In genomic region chr1:165682056-165682853, GRCm38 (mm10) we compare ENCODE assay signal across 10 mouse cellular contexts. TPM values are rescaled to one million over a fixed set of nuclear protein-coding genes. Genes with fewer than 3 reads are reported as not detected.
DNase-seq lines count a peak whose midpoint lies in the region; ATAC-seq and TF ChIP-seq lines count a peak whose summit lies in the region.
"Had no signal": no experiment of that assay in that cellular context is flagged by ENCODE, and none has a peak within 500 bp of the region (broad histone marks: within the 10 kb centered on the region; RNA-seq: fewer than 3 reads in every experiment).

No protein-coding gene starts in this region.

- H3K4me1 ChIP-seq in kidney, embryonic 16.5 days (ENCODE audit: insufficient read depth, low read length) = peaks cover 44% of the 10 kb centered on the region
- peaks cover 98% of the 10 kb centered on the region for H3K4me1 ChIP-seq in heart, embryonic 13.5 days
- H3K4me1 ChIP-seq in liver, postnatal 0 days (ENCODE audit: insufficient read depth) = peaks cover 19% of the 10 kb centered on the region

- no peak overlapping the region for H3K4me2 ChIP-seq in kidney, embryonic 16.5 days (replicated peaks; ENCODE audit: low read depth, low read length)
- no peak overlapping the region for H3K4me2 ChIP-seq in heart, embryonic 13.5 days
- 0 out of 2 replicates have a peak overlapping the region, but pooled peaks have one; percentile 38 for H3K4me2 ChIP-seq in liver, postnatal 0 days (ENCODE audit: low read depth, low read length)

- ATAC-seq in kidney, embryonic 16.5 days (ENCODE audit: low FRiP score, low TSS enrichment) = no peak
- peak; percentile 64 for ATAC-seq in activated CD4-positive, CD25-positive, alpha-beta regulatory T cell, adult 4 months
- ATAC-seq in heart, embryonic 13.5 days (ENCODE audit: extremely low read depth, insufficient number of reproducible peaks, low FRiP score, low TSS enrichment) = no peak
- ATAC-seq in liver, postnatal 0 days = peak; percentile 25; the same call in 1 of the 2 replicates

- 0 out of 2 replicates have a peak, but pooled peaks have one; percentile 32 for TF ChIP-seq EP300 in liver, postnatal 0 days (IDR thresholded peaks at IDR 0.05; ENCODE audit: low read depth)

- H3K9me3 ChIP-seq in kidney, embryonic 16.5 days (ENCODE audit: low read length) = no peaks in the 10 kb centered on the region
- H3K9me3 ChIP-seq in heart, embryonic 13.5 days = no peaks in the 10 kb centered on the region
- H3K9me3 ChIP-seq in liver, postnatal 0 days (ENCODE audit: low read length) = no peaks in the 10 kb centered on the region

- TF ChIP-seq CTCF in liver, postnatal 0 days (IDR thresholded peaks at IDR 0.05; ENCODE audit: low read depth) = no peak

- no peaks in the 10 kb centered on the region for H3K27me3 ChIP-seq in kidney, embryonic 16.5 days (ENCODE audit: insufficient read depth, low read length)
- no peaks in the 10 kb centered on the region for H3K27me3 ChIP-seq in heart, embryonic 13.5 days (replicated peaks)
- H3K27me3 ChIP-seq in liver, postnatal 0 days (ENCODE audit: insufficient read depth, low read length) = no peaks in the 10 kb centered on the region

- H3K4me3 ChIP-seq in kidney, embryonic 16.5 days (ENCODE audit: low read length) = no peak overlapping the region
- H3K4me3 ChIP-seq in heart, embryonic 13.5 days = no peak overlapping the region
- no peak overlapping the region for H3K4me3 ChIP-seq in liver, postnatal 0 days (ENCODE audit: low read depth, low read length)

- H3K9ac ChIP-seq in kidney, embryonic 16.5 days (replicated peaks; ENCODE audit: low read length) = no peak overlapping the region
- H3K9ac ChIP-seq in heart, embryonic 13.5 days = peak overlapping the region; percentile 37
- H3K9ac ChIP-seq in liver, postnatal 0 days (replicated peaks) = no peak overlapping the region

- H3K36me3 ChIP-seq in kidney, embryonic 16.5 days (ENCODE audit: insufficient read depth, low read length) = peaks cover 10% of the 10 kb centered on the region
- peaks cover 34% of the 10 kb centered on the region for H3K36me3 ChIP-seq in heart, embryonic 13.5 days
- peaks cover 8% of the 10 kb centered on the region for H3K36me3 ChIP-seq in liver, postnatal 0 days (replicated peaks; ENCODE audit: insufficient read depth, low read length)

- DNase-seq in kidney, adult 18-20 months = no peak
- no peak for DNase-seq in liver, postnatal 0 days
- DNase-seq in adrenal gland, adult 18-20 months (ENCODE audit: low spot score in 2 of 2) = no peak
- no peak for DNase-seq in adrenal gland, postnatal 4 days (ENCODE audit: low spot score in 2 of 2)
- DNase-seq in left cerebral cortex, adult 8-10 months (ENCODE audit: low spot score in 2 of 2) = no peak
- DNase-seq: cerebellum, adult 2 months; thymus, postnatal 4 days had no signal

- 67% methylated on average over 18 of the region's 18 CpGs for WGBS in kidney, embryonic 16.5 days
- 64% methylated on average over 18 of the region's 18 CpGs for WGBS in heart, embryonic 13.5 days
- 51% methylated on average over 18 of the region's 18 CpGs for WGBS in liver, postnatal 0 days (ENCODE audit: insufficient replicate concordance)

- H3K27ac ChIP-seq in kidney, embryonic 16.5 days (ENCODE audit: low read length) = peak overlapping the region; percentile 19; the same call in 1 of the 2 replicates
- peak overlapping the region; percentile 84 for H3K27ac ChIP-seq in heart, embryonic 13.5 days (replicated peaks)
- peak overlapping the region; percentile 77 for H3K27ac ChIP-seq in liver, postnatal 0 days (ENCODE audit: low read depth)

RNA-seq across cellular contexts. Expression of gene Rcsd1, which starts 27.3 kb away (rescaled TPM):
- polyA plus RNA-seq in kidney, embryonic 16.5 days (2015; fragmentation: Nextera tagmentation; extraction: Ambion mirVana) = 54.9 and 61.4 TPM in 2 replicates
- 100 to 1,000 TPM; 110 to 112 TPM for polyA plus RNA-seq in activated CD4-positive, CD25-positive, alpha-beta regulatory T cell, adult 4 months (2017; shearing (Covaris generic))
- 83.9 and 95.4 TPM in 2 replicates for polyA plus RNA-seq in heart, embryonic 13.5 days (2015; fragmentation: Nextera tagmentation; extraction: Ambion mirVana)
- 14.6 and 15.0 TPM in 2 replicates for polyA plus RNA-seq in liver, postnatal 0 days (2015; fragmentation: Nextera tagmentation; extraction: Ambion mirVana)
- total RNA-seq in adrenal gland, adult 18-20 months (2021) = 10 to 100 TPM; 13.5 to 15.2 TPM
- total RNA-seq in adrenal gland, postnatal 4 days (2021) = 10 to 100 TPM; 29.5 to 31.9 TPM
- 1 to 10 TPM; 5.5 to 8.2 (median 7.3) TPM for total RNA-seq in left cerebral cortex, adult 8-10 months (2022)

RNA-seq across cellular contexts. Expression of gene Mpzl1, which starts 47.9 kb away (rescaled TPM):
- polyA plus RNA-seq in kidney, embryonic 16.5 days (2015; fragmentation: Nextera tagmentation; extraction: Ambion mirVana) = 221 and 236 TPM in 2 replicates
- 1 to 10 TPM in 1 of 2 experiments, not detected in 1; 1.4 TPM for polyA plus RNA-seq in activated CD4-positive, CD25-positive, alpha-beta regulatory T cell, adult 4 months (2017; shearing (Covaris generic))
- 106 and 116 TPM in 2 replicates for polyA plus RNA-seq in heart, embryonic 13.5 days (2015; fragmentation: Nextera tagmentation; extraction: Ambion mirVana)
- polyA plus RNA-seq in liver, postnatal 0 days (2015; fragmentation: Nextera tagmentation; extraction: Ambion mirVana) = 26.6 and 33.4 TPM in 2 replicates
- 10 to 100 TPM; 11.0 to 12.7 TPM for total RNA-seq in adrenal gland, adult 18-20 months (2021)
- 10 to 100 TPM; 81.1 to 82.7 TPM for total RNA-seq in adrenal gland, postnatal 4 days (2021)
- total RNA-seq in left cerebral cortex, adult 8-10 months (2022) = 10 to 100 TPM; 25.9 to 34.9 (median 28.8) TPM

Comparison
In these comparisons a context has a peak if more than half of its experiments do, and no peak if none do; other contexts are left out.
1. ATAC-seq: peak in activated CD4-positive, CD25-positive, alpha-beta regulatory T cell, adult 4 months (single experiment) and liver, postnatal 0 days (single experiment); none in kidney, embryonic 16.5 days (single experiment) and heart, embryonic 13.5 days (single experiment).
2. H3K27ac ChIP-seq: peak in every context shown above with its lines; median percentile 84 in heart, embryonic 13.5 days; 77 in liver, postnatal 0 days; 19 in kidney, embryonic 16.5 days.
3. RNA of gene Mpzl1, which starts 47.9 kb away (polyA plus RNA-seq): 221 to 236 TPM in kidney, embryonic 16.5 days, 106 to 116 TPM in heart, embryonic 13.5 days and 26.6 to 33.4 TPM in liver, postnatal 0 days; 1.4 TPM in activated CD4-positive, CD25-positive, alpha-beta regulatory T cell, adult 4 months; every median in the first group is over 10 times any median in the second.